Mouse (Mus musculus): ENCODE results near the gene Odf2.

DNA sequence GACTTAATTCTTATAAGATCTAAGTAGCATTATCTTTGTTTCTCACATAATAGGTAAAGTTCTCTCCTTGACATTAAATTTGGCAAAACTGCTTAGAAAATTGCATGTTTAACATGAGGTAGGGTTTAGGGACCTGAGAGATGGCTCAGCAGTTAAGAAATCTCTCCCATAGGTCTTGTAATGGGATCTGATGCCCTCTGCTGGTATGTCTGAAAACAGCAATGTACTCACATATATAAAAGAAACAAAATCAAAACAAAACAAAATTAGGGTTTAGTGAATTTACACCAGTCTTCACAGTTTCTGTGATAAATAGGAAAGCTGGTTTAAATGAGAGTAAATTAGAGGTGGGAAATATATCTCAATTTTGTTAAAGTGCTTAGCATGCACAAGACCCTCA, 88.3 kb downstream of the Odf2 start:
- TF ChIP-seq POLR2A (IDR thresholded peaks at IDR 0.05; ENCODE audit: insufficient read depth, low read length) (no peak), CTCF (IDR thresholded peaks at IDR 0.05; ENCODE audit: low read depth, low read length) (no peak), EP300 (IDR thresholded peaks at IDR 0.05; ENCODE audit: insufficient read depth, low read depth, low read length) (no peak)

All from ES-Bruce4 (cell line).